Mouse (Mus musculus) neural tube, embryonic 14.5 days (tissue): ENCODE measurements around the gene Gm3233. TPM values are rescaled to one million over a fixed set of nuclear protein-coding genes. Genes with fewer than 3 reads are reported as not detected.
"Not testable (repeated sequence)": the region's sequence is repeated elsewhere in the genome, so short reads cannot be mapped to it uniquely, and the experiment has no call there.

Experiments
- ATAC-seq: fragments of 200-750 bp; cut with Nextera tagmentation; 2 replicates; pipeline ENCODE4 v1.8.0; 2017; ENCODE audit warnings: low read depth, mild to moderate bottlenecking, moderate TSS enrichment, moderate library complexity
- H3K27ac ChIP-seq: fragments of 300-500 bp; sonication (generic); 2 replicates; pipeline ENCODE4 v1.5.1; 2014; ENCODE audit warnings: low read depth, mild to moderate bottlenecking, control low read depth, low read length, moderate library complexity, mixed read lengths
- H3K27me3 ChIP-seq: fragments of 300-500 bp; sonication (generic); 2 replicates; pipeline ENCODE4 v1.6.1; 2014; ENCODE audit warnings: low read length; ENCODE audit not compliant: control insufficient read depth, insufficient read depth
- H3K36me3 ChIP-seq: fragments of 300-500 bp; sonication (generic); 2 replicates; pipeline ENCODE4 v1.6.1; 2014; ENCODE audit warnings: low read length, mixed read lengths; ENCODE audit not compliant: control insufficient read depth, insufficient read depth
- H3K4me1 ChIP-seq: fragments of 300-500 bp; sonication (generic); 2 replicates; pipeline ENCODE4 v1.6.1; 2014; ENCODE audit warnings: low read length; ENCODE audit not compliant: control insufficient read depth, insufficient read depth
- H3K4me2 ChIP-seq: fragments of 300-500 bp; sonication (generic); 2 replicates; pipeline ENCODE4 v1.6.1; 2014; ENCODE audit warnings: mild to moderate bottlenecking, low read depth, low read length, control low read depth
- H3K4me3 ChIP-seq: fragments of 300-500 bp; sonication (generic); 2 replicates; pipeline ENCODE4 v1.5.1; 2014; ENCODE audit warnings: low read depth, low read length, control low read depth, mixed read lengths
- H3K9ac ChIP-seq: fragments of 300-500 bp; sonication (generic); replicated peaks from 2 replicates; pipeline ENCODE4 v1.6.1; 2014; ENCODE audit warnings: low read depth, mild to moderate bottlenecking, control low read depth, low read length, mixed read lengths
- H3K9me3 ChIP-seq: fragments of 300-500 bp; sonication (generic); 2 replicates; pipeline ENCODE4 v1.6.1; 2016; ENCODE audit warnings: low read length; ENCODE audit not compliant: control insufficient read depth
- WGBS: fragments of 180-500 bp; shearing (Covaris S2); extraction: QIAGEN DNeasy Blood & Tissue Kit; methylation state at CpG from one replicate; pipeline ENCODE4 v1.1.7; 2014; 5-methylcytosine and 5-hydroxymethylcytosine counted together
- polyA plus RNA-seq: library from polyadenylated mRNA; unstranded; fragments of >200 nt; fragmentation: Nextera tagmentation; extraction: Ambion mirVana; gene quantifications from 2 replicates; pipeline ENCODE4 v1.2.1, GENCODE M21; 2014

The Gm3233 gene
- polyA plus RNA-seq, 1 experiment from 2014 or later = not detected

GRCm38 (mm10) chr10:77713734-77714133, 45.7 kb downstream of the Gm3233 start:
- no peak overlapping the region for H3K27ac ChIP-seq
- no peak overlapping the region for H3K4me3 ChIP-seq
- H3K27me3 ChIP-seq = no peaks in the 10 kb centered on the region
- H3K9me3 ChIP-seq = no peaks in the 10 kb centered on the region; the same call in 1 of the 2 replicates
- H3K9ac ChIP-seq = no peak overlapping the region
- H3K4me1 ChIP-seq = no peaks in the 10 kb centered on the region
- WGBS = 67% methylated on average over 4 of the region's 4 CpGs
- no peak overlapping the region for H3K4me2 ChIP-seq
- ATAC-seq = no peak
- no peaks in the 10 kb centered on the region for H3K36me3 ChIP-seq

- not testable (repeated sequence) for H3K27ac ChIP-seq, H3K4me1 ChIP-seq, H3K9me3 ChIP-seq, ATAC-seq, H3K9ac ChIP-seq, H3K36me3 ChIP-seq, H3K4me2 ChIP-seq, H3K4me3 ChIP-seq, H3K27me3 ChIP-seq
Observed at GRCm38 (mm10) chr10:77711157-77711556, 48.3 kb downstream of the Gm3233 start, which contains the start of gene Gm10024. Gene Gm10024, plus strand, starts transcription at chr10:77711457.

- ATAC-seq = no peak
- WGBS = 83% methylated on average over 3 of the region's 3 CpGs
- H3K27me3 ChIP-seq = no peaks in the 10 kb centered on the region
- H3K9me3 ChIP-seq = no peaks in the 10 kb centered on the region; the same call in 1 of the 2 replicates
- no peak overlapping the region for H3K27ac ChIP-seq
- H3K9ac ChIP-seq = no peak overlapping the region
- H3K36me3 ChIP-seq = no peaks in the 10 kb centered on the region
- no peak overlapping the region for H3K4me2 ChIP-seq
- no peak overlapping the region for H3K4me3 ChIP-seq
- H3K4me1 ChIP-seq = no peaks in the 10 kb centered on the region
Observed at GRCm38 (mm10) chr10:77709831-77710230, 49.7 kb downstream of the Gm3233 start.

Other genes with a start within 250 kb of the Gm3233 start
- 39.8 and 46.5 TPM in 2 replicates for gene Fam207a, start 243.9 kb downstream of the Gm3233 start, polyA plus RNA-seq
- gene Itgb2, start 229.4 kb downstream of the Gm3233 start, polyA plus RNA-seq = 0.44 and 1.2 TPM in 2 replicates
- gene Pttg1ip, start 178.0 kb downstream of the Gm3233 start, polyA plus RNA-seq = 64.2 and 82.6 TPM in 2 replicates
- gene Sumo3, start 153.6 kb downstream of the Gm3233 start, polyA plus RNA-seq = 214 and 240 TPM in 2 replicates
- gene Gm49325, start 153.5 kb downstream of the Gm3233 start, polyA plus RNA-seq = 2.7 TPM in 1 of 2 replicates, not detected in the other
- 44.0 and 57.3 TPM in 2 replicates for gene Ube2g2, start 137.4 kb downstream of the Gm3233 start, polyA plus RNA-seq
- gene Tspear, start 73.1 kb downstream of the Gm3233 start, polyA plus RNA-seq = 1.4 and 1.5 TPM in 2 replicates
- not detected in 2 replicates for gene Gm19402, start 68.9 kb downstream of the Gm3233 start, polyA plus RNA-seq
- gene Gm9508, start 62.4 kb downstream of the Gm3233 start, polyA plus RNA-seq = not detected in 2 replicates
- gene Gm10272, start 53.1 kb downstream of the Gm3233 start, polyA plus RNA-seq = not detected in 2 replicates
- gene Gm10024, start 48.2 kb downstream of the Gm3233 start, polyA plus RNA-seq = not detected in 2 replicates
- not detected in 2 replicates for gene Gm10142, start 43.9 kb downstream of the Gm3233 start, polyA plus RNA-seq
- gene Krtap12-1, start 39.1 kb downstream of the Gm3233 start, polyA plus RNA-seq = not detected in 2 replicates
- gene Gm10100, start 33.2 kb downstream of the Gm3233 start, polyA plus RNA-seq = not detected in 2 replicates
- not detected in 2 replicates for gene Gm18596, start 17.0 kb downstream of the Gm3233 start, polyA plus RNA-seq
- gene Gm9736, start 8.3 kb downstream of the Gm3233 start, polyA plus RNA-seq = not detected in 2 replicates
- gene Gm3238, start 11.6 kb upstream of the Gm3233 start, polyA plus RNA-seq = not detected in 2 replicates
- gene Gm7138, start 17.3 kb upstream of the Gm3233 start, polyA plus RNA-seq = not detected in 2 replicates
- not detected in 2 replicates for gene Gm3250, start 22.9 kb upstream of the Gm3233 start, polyA plus RNA-seq
- gene Gm7137, start 28.5 kb upstream of the Gm3233 start, polyA plus RNA-seq = not detected in 2 replicates
- gene Gm9639, start 35.4 kb upstream of the Gm3233 start, polyA plus RNA-seq = not detected in 2 replicates
- not detected in 2 replicates for gene Gm19668, start 39.5 kb upstream of the Gm3233 start, polyA plus RNA-seq
- not detected in 2 replicates for gene Gm9507, start 52.2 kb upstream of the Gm3233 start, polyA plus RNA-seq
- not detected in 2 replicates for gene Gm2696, start 55.0 kb upstream of the Gm3233 start, polyA plus RNA-seq
- not detected in 2 replicates for gene Krtap10-4, start 67.4 kb upstream of the Gm3233 start, polyA plus RNA-seq
- gene Krtap10-10, start 76.3 kb upstream of the Gm3233 start, polyA plus RNA-seq = not detected in 2 replicates
- not detected in 2 replicates for gene Gm36176, start 87.1 kb upstream of the Gm3233 start, polyA plus RNA-seq
- gene Gm10318, start 93.2 kb upstream of the Gm3233 start, polyA plus RNA-seq = 0.30 TPM in 1 of 2 replicates, not detected in the other
- gene Gm3285, start 102.3 kb upstream of the Gm3233 start, polyA plus RNA-seq = not detected in 2 replicates
- 17.4 and 20.6 TPM in 2 replicates for gene Lrrc3, start 142.9 kb upstream of the Gm3233 start, polyA plus RNA-seq
- gene Trpm2, start 210.9 kb upstream of the Gm3233 start, polyA plus RNA-seq = 6.0 and 9.2 TPM in 2 replicates
- gene 1810043G02Rik, start 218.8 kb upstream of the Gm3233 start, polyA plus RNA-seq = 41.3 and 52.6 TPM in 2 replicates